Mouse (Mus musculus) retina, postnatal 1 day (tissue): ENCODE data around the gene Ifitm5.
A peak's percentile ranks its signal among the peaks of the same experiment; 100 is the strongest.

Experiments
- DNase-seq: peaks from one replicate; pipeline ENCODE4 v3.0.0-alpha.2; 2012

Ifitm5 gene

DNA sequence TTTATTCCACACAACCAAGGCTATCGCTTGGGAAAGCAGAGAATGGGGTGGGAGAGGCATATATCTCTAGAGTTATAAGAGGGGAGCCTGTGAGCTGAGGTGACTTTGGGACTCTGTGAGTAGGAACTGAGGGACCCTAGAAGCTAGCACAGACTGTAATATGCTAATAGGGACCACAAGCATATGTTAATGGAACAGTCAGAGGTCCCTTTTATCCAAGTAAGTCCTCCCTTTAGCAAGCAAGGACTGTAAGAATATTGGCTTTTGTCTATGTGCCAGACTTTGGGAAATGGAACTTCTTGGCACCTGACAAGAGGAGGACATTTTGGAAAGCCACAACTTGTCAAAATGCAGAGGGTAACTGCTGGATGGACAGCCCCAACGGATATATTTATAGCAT lies 11.2 kb downstream of the Ifitm5 start:
- DNase-seq, result no peak

DNA sequence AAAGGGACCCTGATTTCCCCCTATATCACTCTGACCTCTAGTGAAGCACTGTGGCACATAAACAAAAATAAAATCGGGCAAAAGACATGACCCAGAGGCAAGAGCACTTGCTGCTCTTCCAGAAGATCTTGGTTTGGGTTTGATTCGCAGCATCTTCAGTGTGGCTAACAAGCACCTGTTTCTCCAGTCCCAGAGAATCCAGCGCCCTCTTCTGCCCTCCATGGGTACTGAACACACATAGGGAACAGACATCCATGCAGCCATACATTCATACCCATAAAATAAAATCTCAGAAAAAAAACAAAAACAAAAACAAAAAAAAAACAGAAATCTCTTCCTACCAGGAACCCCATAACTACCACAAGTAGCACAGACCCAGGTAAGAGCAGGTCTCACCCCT lies 11.7 kb downstream of the Ifitm5 start:
- no peak for DNase-seq

DNA sequence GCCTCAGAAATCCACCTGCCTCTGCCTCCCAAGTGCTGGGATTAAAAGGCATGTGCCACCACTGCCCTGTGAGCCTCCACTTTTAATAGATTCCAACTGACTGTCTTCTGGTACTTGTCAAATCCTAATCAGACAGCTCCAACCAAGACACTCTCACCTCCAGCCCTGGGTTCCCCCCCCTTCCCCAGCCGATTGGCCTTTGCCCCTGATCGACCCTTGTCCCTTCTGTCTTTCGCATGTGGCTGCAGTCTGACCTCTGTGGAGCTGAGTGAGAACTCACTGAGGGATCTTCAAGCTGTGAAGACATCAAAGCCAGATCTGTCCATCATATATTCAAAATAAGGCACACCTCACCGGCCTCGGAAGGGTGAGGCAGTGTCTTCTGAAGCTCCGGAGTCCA lies 22.9 kb downstream of the Ifitm5 start:
- no peak for DNase-seq

DNA sequence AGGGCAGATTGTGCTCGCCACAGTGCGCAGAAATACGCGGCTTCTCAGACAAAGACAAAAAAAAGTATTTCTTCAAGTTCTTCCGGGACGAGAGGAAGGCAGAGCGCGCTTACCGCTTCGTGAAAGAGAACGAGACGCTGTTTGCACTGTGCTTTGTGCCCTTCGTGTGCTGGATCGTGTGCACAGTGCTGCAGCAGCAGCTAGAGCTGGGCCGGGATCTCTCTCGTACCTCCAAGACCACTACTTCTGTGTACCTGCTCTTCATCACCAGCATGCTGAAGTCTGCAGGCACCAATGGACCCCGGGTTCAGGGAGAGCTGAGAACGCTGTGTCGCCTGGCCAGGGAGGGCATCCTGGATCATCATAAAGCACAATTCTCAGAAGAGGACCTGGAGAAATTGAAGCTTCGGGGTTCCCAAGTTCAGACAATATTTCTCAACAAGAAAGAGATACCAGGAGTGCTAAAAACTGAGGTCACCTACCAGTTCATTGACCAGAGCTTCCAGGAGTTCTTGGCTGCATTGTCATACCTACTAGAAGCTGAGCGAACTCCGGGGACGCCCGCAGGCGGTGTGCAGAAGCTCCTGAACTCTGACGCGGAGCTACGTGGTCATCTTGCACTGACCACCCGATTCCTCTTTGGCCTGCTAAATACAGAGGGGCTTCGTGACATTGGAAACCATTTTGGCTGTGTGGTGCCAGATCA lies 26.9 kb downstream of the Ifitm5 start:
- DNase-seq, result no peak

DNA sequence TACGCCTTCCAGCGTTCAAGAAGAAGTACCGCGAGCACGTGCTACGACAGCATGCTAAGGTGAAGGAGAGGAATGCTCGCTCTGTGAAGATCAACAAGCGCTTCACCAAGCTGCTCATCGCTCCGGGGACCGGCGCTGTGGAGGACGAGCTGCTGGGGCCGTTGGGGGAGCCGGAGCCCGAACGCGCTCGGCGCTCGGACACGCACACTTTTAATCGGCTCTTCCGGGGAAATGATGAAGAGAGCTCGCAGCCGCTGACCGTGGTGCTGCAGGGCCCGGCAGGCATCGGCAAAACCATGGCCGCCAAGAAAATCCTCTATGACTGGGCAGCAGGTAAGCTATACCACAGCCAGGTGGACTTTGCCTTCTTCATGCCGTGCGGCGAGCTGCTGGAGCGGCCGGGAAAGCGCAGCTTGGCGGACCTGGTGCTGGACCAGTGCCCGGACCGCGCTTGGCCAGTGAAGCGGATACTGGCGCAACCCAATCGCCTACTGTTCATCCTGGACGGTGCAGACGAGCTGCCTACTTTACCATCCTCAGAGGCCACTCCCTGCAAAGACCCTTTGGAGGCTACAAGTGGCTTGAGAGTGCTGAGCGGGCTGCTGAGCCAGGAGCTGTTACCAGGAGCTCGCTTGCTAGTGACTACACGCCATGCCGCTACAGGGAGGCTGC lies 27.6 kb downstream of the Ifitm5 start:
- peak; percentile 49 for DNase-seq

DNA sequence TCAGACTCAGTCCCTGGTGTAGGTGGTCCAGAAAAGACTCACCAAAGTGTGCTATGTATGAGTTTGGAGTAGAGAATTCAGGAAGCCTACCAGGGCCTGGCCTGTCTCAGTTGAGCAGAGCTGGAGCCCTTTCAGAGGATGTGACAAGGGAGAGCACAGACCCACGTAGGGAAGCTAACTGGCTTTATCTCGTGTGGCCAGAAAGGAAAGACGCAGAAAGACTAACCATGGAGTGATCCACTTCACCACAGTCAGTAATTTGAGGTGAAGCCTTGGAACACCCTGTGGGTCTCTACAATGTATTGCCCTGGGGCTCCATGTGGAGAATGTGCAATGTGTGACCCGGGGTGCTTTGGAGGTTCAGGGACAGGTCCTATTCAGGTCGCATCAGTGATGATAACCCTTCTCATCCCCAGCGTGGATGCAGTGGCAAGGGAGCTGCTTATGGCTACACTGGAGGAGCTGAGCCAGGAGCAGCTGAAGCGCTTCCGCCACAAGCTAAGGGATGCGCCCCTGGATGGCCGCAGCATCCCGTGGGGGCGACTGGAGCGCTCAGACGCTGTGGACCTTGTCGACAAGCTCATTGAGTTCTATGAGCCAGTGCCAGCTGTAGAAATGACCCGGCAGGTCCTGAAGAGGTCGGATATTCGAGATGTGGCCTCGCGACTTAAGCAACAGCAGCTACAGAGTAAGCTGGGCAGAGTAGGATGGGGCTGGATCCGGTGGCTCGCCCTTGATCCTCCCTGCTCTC lies 28.7 kb downstream of the Ifitm5 start:
- DNase-seq, result no peak

DNA sequence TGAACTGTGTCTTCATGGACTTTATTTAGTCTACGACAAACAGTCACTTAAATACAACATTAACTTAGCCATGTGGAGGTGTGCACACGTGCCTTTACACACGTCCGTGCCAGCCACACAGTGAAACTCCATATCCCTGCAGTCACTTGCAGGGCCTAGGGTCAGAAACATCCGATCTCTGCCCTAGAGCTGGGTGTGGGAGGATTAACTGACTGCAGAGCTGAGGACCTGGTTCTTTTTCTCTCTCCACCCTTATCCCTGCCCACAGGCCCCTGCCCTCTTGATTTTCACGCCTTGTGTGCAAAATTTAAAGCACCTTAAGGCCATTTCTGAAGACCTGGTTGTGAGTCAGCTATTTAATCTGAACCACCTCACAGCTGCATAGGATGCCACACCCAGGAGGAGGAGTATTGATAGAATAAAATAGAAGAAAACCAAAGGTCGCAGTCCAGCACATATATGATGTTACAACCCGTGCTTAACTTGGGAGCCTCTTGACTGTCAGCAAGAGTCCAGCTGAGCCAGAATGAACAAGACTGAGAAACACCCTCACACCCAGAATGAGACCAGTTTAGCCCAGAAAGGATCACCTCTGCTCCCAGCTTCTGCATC lies 29.6 kb downstream of the Ifitm5 start, which contains the start of gene Nlrp6:
Gene Nlrp6, plus strand, starts transcription at position 485 of the 612 bp plus-strand sequence.
- no peak for DNase-seq

DNA sequence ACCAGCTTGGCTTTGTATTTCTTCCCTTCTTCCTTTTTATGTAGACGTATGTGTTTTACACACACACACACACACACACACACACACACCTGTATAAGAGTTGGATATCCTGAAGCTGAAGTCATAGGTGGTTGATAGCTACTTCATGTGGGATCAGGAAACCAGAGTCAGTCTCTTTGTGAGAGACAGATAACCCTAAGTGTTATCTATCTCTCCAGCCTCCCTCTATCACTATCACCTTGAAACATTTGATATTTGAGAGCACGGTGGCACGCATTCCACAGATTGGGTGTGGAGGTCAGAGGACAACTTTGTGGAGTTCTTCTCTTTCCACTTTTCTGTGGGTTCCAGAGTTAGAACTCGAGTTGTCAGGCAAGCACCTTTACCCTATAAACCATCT lies 30.2 kb downstream of the Ifitm5 start:
- no peak for DNase-seq

DNA sequence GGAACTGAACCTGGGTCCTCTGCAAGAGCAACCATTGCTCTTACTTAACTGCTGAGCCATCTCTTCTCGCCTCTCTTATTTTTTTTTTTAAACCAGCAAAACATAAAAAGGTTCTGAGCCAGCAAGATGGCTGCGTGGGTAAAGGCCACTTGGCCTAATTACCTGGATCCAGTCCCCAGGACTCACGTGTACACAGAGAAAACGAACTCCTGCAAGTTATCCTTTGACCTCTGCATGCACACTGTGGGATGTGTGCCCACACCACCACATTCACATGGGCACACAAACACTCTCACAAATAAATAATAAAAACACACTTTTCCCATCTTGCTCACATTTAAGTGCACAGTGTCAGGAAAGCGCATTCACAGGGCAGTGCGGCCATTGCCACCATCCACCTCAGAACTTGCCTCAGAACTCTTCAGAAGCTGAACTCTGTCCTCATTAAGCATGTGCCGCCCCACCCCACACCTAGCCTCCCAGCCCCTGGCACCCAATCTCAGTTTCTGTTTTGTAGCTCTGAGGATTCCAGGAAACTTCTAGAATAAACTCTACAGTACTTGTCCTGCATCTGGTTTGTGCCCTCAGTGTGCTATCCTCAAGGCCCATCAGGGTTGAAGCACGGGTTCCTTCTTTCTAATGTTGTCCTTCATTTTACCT lies 35.9 kb downstream of the Ifitm5 start:
- DNase-seq, result no peak

DNA sequence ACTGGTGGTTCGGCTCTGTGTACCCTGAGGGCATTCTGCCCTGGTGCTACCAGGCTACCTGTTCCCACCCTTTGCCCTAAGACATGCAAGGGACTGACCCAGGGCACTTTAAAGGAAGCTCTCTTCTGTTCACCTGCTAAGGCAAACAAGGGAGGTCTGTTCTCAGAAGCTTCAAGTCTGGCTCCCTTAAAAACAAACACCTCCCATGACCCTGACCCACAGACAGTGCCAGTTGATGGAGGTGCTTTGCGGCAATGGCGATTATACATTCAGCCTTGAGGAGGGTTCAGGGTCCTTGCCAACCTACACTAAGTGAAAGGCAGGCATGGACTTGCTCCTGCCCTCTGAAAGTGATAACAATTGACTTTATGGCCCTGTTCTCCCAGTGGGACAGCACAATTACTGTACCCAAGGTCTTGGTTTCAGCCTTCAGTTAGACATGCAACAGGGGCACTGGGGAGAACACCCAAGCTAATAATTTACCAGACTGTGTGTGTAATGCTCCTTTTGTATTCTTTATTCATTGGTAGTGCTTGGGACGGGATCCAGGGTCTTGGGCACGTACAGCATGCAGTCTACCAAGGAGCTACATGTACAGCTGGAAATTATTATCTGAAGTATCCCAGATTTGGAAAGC lies 37.1 kb downstream of the Ifitm5 start:
- no peak for DNase-seq

DNA sequence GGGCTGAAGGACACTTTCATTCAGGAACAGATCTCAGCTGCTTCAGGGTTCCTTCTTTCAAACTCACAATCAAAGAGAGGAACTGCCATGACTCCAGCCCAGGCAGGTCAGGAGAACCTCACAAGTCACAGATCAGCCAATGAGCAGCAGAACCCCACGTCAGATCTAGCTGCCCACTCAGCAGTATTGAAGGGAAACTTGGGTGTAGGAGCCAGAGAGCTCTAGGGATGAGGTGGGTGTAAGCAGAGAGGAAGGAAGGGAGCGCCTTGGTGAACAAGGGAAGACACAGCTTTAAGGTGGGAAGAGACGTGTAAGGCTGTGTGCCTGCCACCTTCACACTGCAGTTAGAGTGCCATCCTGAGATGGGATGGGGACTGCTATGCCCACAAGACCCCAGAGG lies 37.8 kb downstream of the Ifitm5 start:
- DNase-seq, result no peak

DNA sequence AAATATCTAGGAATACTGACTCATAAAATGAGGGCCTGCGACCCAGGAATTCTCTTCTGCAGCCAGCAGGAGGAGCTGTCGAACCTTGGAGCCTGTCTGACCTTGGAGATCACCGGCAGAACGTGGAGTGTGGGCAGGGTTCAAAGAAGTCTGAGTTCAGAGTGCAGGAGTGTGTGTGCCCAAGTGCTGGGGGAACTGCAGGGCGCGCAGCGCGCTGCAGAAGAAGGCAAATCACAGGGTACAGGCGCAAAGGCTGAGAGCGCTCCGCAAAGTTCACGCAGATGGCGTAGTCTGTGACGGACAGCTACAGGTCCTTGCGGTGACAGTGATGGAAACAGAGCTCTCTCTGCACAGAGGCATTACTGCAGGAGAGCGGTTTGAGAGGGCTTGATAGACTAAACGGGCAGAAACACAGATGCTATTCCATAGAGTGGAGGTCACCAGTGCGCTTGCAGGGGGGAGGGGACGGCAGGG lies 41.4 kb downstream of the Ifitm5 start:
- peak; percentile 86 for DNase-seq

DNA sequence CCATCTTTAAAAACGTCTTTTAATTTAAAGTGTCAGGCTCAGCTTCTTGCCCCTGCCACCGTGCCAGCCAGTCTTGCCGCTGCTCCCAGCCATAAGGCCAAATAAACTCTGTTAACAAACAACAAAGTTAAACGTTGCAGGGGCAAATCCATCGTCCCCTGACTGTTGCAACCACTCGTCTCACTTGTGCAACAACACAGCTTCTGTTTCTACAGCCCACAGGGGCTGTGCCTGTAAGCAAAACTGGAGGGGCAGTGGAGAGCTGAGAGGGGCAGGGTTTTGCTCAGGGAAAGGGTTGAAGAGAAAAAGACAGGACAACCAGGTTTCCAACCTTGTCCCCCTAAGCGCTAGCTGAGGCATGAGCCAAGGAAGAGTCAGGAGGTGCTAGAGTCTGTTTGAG lies 41.9 kb downstream of the Ifitm5 start:
- no peak for DNase-seq

DNA sequence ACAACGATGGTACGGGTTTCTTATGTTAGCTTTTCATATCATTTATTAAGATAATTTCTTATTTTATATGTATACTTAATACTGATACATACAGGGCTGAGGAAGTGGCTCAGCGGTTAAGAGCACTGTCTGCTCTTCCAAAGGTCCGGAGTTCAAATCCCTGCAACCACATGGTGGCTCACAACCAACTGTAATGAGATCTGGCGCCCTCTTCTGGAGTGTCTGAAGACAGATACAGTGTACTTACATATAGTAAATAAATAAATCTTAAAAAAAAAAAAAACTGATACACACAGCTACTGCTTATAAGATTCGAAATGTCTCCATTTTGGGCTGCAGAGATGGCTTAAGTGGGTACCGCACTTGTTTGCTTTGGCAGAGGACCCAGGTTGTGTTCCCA lies 42.4 kb downstream of the Ifitm5 start:
- no peak for DNase-seq

DNA sequence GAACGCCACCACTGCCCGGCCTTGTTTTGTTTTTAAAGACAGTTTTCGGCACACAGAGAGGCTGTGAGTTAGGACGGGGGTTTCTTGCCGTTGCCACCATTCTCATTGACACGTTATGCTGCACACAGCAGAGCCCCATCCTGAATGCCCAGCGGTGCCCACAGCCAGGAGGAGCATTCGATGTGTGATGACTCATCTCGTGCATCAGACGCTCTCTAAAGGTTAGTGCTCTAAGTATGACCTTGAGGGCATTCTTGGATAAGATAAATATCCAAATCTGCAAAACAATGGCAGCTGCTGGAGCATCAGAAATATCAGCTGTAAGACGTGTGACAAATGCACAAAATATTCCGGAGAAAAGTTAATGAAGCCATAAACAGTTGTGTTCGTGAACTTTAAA lies 43.0 kb downstream of the Ifitm5 start:
- no peak for DNase-seq

DNA sequence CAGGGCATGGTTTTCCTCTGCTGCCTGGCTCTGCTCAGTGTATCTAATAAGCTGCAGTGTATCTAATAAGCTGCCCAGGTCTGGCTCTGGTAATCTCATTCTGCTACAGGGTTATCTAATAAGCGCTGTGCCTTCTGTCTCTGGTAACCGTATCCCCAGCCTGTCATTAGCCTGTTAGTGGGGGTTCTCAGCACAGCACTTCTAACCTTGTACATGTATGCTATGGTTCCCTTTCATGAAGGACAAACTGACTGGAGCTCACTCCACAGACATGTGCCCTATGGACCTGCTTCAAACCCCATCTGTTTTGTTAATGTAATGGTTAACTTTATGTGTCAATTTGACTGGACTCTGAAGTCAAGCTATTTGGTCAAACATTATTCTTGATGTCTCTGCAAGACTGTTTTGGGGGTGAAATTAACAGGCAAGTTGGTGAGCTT lies 44.4 kb downstream of the Ifitm5 start:
- DNase-seq, result no peak

DNA sequence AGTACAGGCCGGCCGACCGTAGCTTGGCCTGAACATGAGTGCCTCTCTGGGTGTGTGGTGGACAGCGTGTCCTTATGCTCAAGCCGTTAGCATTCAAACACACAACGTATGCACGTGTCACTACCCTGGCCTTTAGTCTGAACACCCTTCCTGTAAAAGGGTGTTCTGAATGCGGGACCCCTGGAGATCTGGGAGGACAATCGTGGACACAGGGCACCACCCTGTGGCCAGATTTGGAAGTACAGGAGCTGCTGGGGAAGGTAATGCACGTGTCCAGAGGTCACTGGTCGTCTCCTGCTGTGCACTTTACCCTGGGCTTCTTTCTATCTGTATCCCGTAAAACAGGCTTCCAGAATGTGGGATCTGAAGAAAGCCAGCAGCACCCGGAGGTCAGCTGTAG lies 46.9 kb downstream of the Ifitm5 start:
- DNase-seq, result peak; percentile 78

DNA sequence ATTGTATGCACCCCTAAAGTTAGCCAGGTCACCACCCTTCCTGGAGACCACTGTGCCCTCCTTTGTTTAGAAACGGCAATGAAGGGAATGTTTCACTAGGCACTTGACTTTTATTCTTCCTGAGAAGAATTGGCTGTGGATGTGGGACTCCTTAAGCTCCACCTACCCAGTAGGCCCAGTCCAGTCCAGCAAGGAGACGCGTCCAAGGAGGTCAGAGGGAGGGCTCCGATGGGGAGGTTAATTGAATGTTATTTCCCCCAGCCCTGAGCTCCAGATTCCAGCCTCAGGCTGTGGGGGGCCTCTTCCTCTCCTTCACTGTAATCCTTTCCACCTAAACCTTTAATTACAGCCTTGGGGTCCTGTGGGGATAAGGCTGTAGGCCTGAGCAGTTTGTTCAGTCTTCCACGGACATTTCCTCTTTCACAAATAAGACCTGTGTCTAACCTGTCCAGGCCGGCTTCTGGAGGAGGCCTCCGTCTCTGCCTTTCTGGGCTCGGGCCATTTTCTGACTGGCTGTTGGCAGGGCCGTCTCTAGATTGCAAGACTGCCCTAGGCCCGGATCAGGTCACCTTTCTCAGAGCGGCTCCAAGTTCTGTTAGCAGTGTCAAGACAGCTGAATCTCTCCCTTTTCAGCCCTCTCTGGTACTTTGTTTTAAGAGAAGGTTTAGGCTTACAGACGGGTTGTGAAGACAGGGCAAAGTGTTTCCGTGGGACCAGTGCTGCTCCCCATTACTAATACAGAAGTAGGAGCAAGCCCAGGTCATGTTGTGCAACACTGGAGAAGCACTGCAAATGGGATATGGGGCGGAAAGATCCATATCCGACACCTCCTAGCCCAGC lies 47.8 kb downstream of the Ifitm5 start:
- DNase-seq, result no peak

DNA sequence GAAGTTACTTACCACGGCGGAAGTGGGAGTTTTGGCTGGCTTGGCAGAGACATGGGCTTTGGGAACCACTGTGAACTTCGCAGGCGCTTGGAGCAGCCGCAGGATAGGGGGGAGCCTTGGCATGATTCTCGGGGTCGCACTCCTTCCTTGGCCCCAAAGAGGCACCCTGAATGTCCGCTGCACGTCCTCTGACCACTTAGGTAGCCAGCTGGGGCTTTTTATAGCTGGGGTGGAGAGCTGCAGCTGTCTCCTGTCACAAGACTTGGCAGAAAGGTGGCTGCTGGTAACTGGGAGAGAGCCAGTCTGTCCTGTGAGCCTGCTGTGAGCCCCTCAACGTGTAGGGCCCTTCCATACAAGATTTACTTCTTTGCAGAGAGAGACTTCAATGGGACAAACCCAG lies 49.9 kb downstream of the Ifitm5 start, which contains the start of gene Cox8b:
Gene Cox8b, minus strand, starts transcription at position 227 of the 400 bp plus-strand sequence.
- no peak for DNase-seq

DNA sequence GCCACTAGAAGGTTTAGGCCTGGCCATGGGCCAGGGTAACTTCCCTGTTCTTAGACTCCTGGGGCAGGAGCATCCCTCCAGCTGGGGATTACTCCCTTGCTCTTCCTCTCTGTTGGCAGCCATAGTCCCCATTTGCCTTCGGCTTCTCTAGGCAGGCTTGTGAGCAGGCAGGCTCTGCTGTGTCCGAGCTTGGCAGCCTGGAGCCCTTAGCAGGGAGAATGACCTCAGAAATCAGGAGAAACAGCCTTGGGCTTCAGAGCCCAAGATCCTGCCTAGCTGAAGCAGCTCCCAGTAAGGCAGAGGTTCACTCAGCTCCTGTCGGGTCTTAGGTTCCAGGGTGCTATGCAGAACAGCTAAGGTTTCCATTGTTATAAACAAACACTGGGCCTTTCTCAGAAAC lies 51.0 kb downstream of the Ifitm5 start:
- DNase-seq, result no peak
